Mouse (Mus musculus): Measurements from ENCODE around the gene Smyd2.

DNA sequence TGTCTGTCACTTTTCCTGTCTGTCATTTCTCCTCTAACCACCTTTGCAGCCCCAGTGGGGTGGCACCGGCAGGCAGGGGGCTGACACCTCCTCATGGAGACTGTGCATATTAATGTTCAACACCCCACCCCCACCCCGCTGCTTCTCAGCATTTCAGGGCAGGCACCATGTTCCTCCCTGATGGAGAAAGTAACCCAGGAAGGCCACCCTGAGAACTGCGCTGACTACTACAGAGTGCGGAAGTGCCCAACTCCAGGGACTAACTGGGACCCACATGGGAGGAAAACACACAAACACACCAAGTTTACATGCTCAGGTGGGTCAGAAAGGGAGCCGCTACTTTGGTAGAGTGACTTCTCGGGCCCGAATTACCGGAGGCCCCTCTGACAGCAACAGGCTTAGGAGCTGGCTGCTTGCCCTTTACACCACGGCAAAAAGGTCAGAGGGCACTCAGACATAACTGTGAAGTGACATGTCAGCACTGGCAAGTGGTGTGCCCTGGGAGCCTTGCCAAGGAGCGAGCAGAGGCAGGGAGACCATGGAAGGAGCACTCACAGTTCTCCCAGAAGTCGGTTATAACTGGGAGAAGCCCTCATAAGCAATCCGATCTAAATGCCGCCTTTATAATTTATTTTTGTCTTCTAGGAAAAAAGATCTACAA is 11.3 kb downstream of the Smyd2 start:
- no peak for TF ChIP-seq POLR2A (IDR thresholded peaks at IDR 0.05; ENCODE audit: borderline replicate concordance, low read depth, low read length)
- no peak for TF ChIP-seq CTCF (IDR thresholded peaks at IDR 0.05; ENCODE audit: low read depth, low read length)

Data from bone marrow macrophage, adult 2 months (primary cell).